Mouse (Mus musculus) intestine, embryonic 16.5 days (tissue): ENCODE results near the gene Copg2. TPM values are rescaled to one million over a fixed set of nuclear protein-coding genes. Genes with fewer than 3 reads are reported as not detected.

Experiments
- ATAC-seq: fragments of 200-750 bp; cut with Nextera tagmentation; 2 replicates; pipeline ENCODE4 v1.8.0; 2017; ENCODE audit warnings: moderate TSS enrichment, moderate library complexity
- H3K27ac ChIP-seq: fragments of 300-500 bp; sonication (generic); 2 replicates; pipeline ENCODE4 v1.5.1; 2014; ENCODE audit warnings: mild to moderate bottlenecking, low read length
- H3K27me3 ChIP-seq: fragments of 300-500 bp; sonication (generic); replicated peaks from 2 replicates; pipeline ENCODE4 v1.6.1; 2014; ENCODE audit warnings: low read length, control low read depth, mixed read lengths; ENCODE audit not compliant: control insufficient read depth, insufficient read depth
- H3K36me3 ChIP-seq: fragments of 300-500 bp; sonication (generic); 2 replicates; pipeline ENCODE4 v1.6.1; 2014; ENCODE audit warnings: low read length, control low read depth; ENCODE audit not compliant: control insufficient read depth, insufficient read depth
- H3K4me1 ChIP-seq: fragments of 300-500 bp; sonication (generic); 2 replicates; pipeline ENCODE4 v1.6.1; 2014; ENCODE audit warnings: low read length, control low read depth, mixed read lengths; ENCODE audit not compliant: control insufficient read depth, insufficient read depth
- H3K4me2 ChIP-seq: fragments of 300-500 bp; sonication (generic); 2 replicates; pipeline ENCODE4 v1.6.1; 2014; ENCODE audit warnings: low read depth, low read length, control low read depth
- H3K4me3 ChIP-seq: fragments of 300-500 bp; sonication (generic); 2 replicates; pipeline ENCODE4 v1.5.1; 2014; ENCODE audit warnings: mild to moderate bottlenecking, low read length
- H3K9ac ChIP-seq: fragments of 300-500 bp; sonication (generic); 2 replicates; pipeline ENCODE4 v1.6.1; 2014; ENCODE audit warnings: low read depth, low read length
- H3K9me3 ChIP-seq: fragments of 300-500 bp; sonication (generic); 2 replicates; pipeline ENCODE4 v1.6.1; 2016; ENCODE audit warnings: low read length, control low read depth; ENCODE audit not compliant: control insufficient read depth
- WGBS: fragments of 180-500 bp; shearing (Covaris S2); extraction: QIAGEN DNeasy Blood & Tissue Kit; methylation state at CpG from one replicate; pipeline ENCODE4 v1.1.7; 2014; 5-methylcytosine and 5-hydroxymethylcytosine counted together
- polyA plus RNA-seq: library from polyadenylated mRNA; unstranded; fragments of >200 nt; fragmentation: Nextera tagmentation; extraction: Ambion mirVana; gene quantifications from 2 replicates; pipeline ENCODE4 v1.2.1, GENCODE M21; 2015

The Copg2 gene
- polyA plus RNA-seq: 17.1 TPM in 2 replicates

DNA sequence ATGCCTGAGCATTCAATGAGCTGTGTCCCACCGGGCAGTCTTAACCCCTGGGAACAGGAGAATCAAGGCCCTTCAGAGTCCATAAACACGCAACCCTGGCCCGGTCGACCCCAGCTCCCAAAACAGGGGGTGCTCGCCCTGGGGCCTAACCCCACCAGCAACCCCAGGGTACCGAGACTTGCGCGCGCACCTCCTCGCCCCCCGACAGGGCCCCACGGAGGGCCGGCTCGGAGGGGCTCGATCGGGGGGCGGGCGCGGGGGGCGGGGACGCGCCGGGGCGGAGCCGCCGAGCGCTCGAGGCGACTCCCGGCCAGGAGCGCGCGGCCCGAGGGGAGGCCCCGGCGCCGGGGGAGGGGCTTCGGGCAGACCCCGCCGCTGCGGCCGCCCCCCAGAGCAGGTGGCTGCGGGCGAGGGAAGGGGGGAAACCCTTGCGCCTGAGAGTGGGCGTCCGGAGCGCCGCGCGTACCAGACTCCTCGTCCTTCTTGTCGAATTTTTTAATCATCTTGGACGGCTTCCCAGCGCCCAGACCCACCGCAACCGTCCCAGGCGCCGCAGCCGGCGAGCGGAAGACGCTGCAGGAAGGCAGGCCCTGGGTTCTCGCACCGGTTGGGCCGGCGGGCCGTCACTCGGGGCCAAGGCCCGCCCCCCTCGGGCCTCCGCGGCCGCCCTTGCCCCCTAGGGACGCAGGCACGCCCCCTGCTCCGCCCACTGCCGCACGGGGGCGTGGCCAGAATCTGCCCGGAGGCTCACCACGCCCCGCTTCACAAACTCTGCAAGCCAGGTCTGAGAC lies at the start of gene Copg2:
Copg2 (minus strand) TSS at position 600 of the 791 bp plus-strand sequence.
- peaks cover 3% of the 10 kb centered on the region; the same call in 1 of the 2 replicates for H3K4me1 ChIP-seq
- peak within 1 kb of the TSS; percentile 83 for H3K9ac ChIP-seq
- H3K9me3 ChIP-seq: no peaks in the 10 kb centered on the region
- WGBS: under 1% methylated on average over 65 of the region's 83 CpGs
- peak within 1 kb of the TSS; percentile 64 for H3K4me2 ChIP-seq
- peak within 1 kb of the TSS; percentile 78 for H3K4me3 ChIP-seq
- ATAC-seq: peak; percentile 100
- H3K36me3 ChIP-seq: no peaks in the 10 kb centered on the region
- H3K27ac ChIP-seq: peak within 1 kb of the TSS; percentile 95
- no peaks in the 10 kb centered on the region for H3K27me3 ChIP-seq

DNA sequence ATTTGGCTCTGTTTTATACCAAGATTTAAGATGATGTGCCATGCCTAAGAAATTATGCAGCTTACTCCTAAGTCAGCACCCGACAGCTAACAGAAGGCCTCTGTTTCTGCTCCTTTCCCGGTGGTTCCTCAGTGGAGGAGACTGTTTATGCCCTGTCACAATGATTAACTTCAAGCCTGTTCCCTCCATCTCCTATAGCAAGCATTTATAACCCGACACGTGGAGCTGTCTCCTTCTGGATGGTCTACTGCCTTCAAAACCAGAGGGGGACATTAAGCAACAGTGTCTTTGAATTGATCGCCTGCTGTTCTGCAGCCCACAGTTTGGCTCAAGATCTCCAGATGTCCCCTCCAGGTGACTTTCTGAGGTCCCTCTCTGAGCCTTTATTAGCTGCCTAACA lies 42.7 kb upstream of the Copg2 start:
- no peak for ATAC-seq
- H3K9ac ChIP-seq: no peak overlapping the region
- 43% methylated on average over 5 of the region's 5 CpGs for WGBS

DNA sequence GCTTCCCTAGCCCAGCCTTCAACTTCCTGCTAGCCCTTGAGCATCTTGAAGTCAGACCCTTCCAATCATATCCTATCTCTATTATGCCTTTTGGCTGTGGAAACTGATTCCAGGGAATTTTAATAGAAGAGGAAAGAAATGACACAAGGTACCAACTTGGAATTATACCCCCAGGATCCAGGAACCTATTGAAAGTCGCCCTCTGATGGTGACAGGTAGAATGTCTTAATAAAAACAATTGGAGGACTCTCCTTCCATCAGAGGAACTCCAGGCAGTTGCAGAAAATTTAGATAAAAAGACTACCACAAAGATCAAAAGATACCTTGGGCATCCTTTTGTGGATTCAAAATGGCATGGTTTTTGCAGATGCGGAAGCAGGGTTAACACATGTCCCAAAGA lies 26.2 kb upstream of the Copg2 start:
- no peak for ATAC-seq
- Histone ChIP-seq H3K4me2 (no peak overlapping the region), H3K9ac (no peak overlapping the region), H3K9me3 (no peaks in the 10 kb centered on the region), H3K27me3 (no peaks in the 10 kb centered on the region), H3K36me3 (no peaks in the 10 kb centered on the region), H3K27ac (no peak overlapping the region), H3K4me3 (no peak overlapping the region), H3K4me1 (no peaks in the 10 kb centered on the region)
- 47% methylated on average over 2 of the region's 2 CpGs for WGBS

More for the DNA sequence above, 42.7 kb upstream of the Copg2 start:
- no peaks in the 10 kb centered on the region for H3K36me3 ChIP-seq
- H3K4me1 ChIP-seq: no peaks in the 10 kb centered on the region
- H3K27ac ChIP-seq: no peak overlapping the region
- H3K27me3 ChIP-seq: no peaks in the 10 kb centered on the region
- H3K4me2 ChIP-seq: no peak overlapping the region
- no peaks in the 10 kb centered on the region for H3K9me3 ChIP-seq
- no peak overlapping the region for H3K4me3 ChIP-seq

DNA sequence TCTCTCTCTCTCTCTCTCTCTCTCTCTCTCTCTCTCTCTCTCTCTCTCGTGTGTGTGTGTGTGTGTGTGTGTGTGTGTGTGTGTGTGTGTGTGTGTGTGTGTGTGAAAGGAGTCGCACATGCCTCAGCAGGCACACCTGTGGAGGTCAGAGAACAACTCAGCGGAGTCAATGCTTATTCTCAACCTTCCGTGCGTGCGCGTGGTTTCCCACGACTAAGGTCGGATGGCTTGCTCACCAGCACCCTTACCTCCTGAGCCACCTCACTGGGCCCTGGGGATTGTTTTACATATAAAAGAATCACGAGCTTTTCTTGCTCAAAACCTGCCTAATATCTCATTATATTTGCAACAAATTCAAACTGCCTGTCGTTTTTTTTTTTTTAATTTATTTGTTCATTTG lies 25.2 kb upstream of the Copg2 start:
- Histone ChIP-seq H3K4me1 (no peaks in the 10 kb centered on the region), H3K27ac (no peak overlapping the region), H3K9me3 (no peaks in the 10 kb centered on the region), H3K9ac (no peak overlapping the region), H3K4me3 (no peak overlapping the region), H3K27me3 (no peaks in the 10 kb centered on the region), H3K4me2 (no peak overlapping the region), H3K36me3 (no peaks in the 10 kb centered on the region)
- no peak for ATAC-seq
- WGBS: 75% methylated on average over 10 of the region's 11 CpGs

DNA sequence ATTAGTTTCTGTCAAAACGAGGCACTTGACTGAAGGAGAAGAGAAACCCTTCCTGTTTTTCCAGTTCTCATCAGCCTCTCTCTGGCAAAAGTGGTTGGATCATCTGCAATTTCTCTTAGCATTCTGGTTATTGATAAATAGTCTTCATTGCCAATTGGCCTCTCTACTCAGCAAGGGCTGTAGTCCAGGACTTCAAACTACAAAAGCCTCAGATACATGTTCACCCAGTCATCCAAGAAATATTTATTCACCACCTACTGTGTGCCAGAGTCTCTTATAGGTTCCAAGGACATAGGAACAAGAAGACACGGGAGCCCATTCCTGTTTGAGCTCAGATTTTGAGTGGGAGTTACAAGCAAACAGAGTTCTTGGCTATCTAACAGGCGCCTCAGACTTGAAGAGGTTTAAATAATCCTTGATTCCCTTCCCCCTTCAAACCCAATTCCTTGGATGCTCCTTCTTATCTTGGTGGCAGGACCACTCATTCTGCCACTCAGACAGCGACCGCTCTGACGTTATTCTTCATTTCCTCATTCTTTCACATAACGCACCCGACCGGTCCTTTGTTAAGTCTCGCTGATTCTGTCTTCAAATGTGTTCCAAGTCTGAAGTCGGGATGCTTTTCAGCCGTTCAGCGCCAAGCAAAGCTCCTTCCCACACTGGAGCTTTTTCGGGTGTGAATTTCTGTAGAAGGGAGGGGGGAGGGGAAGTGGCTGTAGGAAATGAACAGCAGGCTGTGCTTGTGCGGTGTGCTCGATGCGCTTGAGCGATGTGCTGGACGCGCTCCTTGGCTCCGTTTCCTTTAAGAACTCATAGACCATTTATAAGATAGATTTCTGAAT lies 24.5 kb upstream of the Copg2 start:
- WGBS: 51% methylated on average over 21 of the region's 21 CpGs
- Histone ChIP-seq H3K4me3 (peak overlapping the region; percentile 19), H3K27me3 (no peaks in the 10 kb centered on the region), H3K36me3 (no peaks in the 10 kb centered on the region), H3K4me1 (no peaks in the 10 kb centered on the region), H3K9me3 (no peaks in the 10 kb centered on the region), H3K27ac (no peak overlapping the region), H3K9ac (no peak overlapping the region), H3K4me2 (peak overlapping the region; percentile 23)
- ATAC-seq: no peak

DNA sequence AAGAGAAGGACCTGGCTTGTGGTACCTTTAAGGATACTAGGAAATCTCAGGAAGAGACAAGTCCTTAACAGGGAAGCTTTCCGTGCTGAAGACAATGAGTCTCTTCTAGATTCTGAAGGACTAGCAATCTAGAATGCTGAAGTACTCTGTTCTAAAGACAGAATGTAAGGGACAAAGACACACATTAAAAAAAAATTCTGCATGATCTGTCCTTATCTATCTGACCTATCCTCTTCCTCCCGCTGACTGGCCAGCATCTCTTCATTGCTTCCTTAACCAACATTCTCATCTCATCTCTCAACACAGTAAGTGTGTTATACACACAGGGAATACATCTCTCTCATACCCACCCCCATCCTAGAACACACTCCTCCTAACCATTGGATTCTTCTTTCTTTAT lies 18.9 kb upstream of the Copg2 start, which contains the start of gene Tsga13:
Tsga13 (minus strand) TSS at position 101 of the 400 bp plus-strand sequence.
- Histone ChIP-seq H3K4me3 (no peak within 1 kb of the TSS), H3K9ac (no peak within 1 kb of the TSS), H3K27ac (no peak within 1 kb of the TSS), H3K27me3 (no peaks in the 10 kb centered on the region), H3K36me3 (no peaks in the 10 kb centered on the region), H3K9me3 (no peaks in the 10 kb centered on the region), H3K4me2 (no peak within 1 kb of the TSS), H3K4me1 (no peaks in the 10 kb centered on the region)
- no peak for ATAC-seq
- WGBS: 86% methylated on average over 2 of the region's 2 CpGs

DNA sequence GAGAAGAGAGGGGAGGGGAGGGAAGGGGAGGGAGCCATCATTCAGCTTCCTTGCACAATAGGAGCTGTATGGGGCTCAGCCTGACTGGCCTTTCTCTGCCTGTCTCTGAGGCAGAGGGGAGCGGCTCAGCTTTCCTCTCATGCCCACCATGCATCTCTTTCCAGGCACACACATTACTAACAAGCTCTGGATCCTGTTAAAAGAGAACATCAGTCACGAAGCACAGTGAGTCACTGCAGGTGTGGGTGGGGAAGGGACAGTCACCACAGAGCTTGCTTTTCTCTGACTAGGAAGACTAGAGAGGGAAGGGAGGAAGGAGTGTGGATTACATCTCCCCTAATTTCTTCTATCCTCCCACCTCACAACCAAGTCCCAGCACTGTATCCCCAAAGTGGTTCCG lies 11.4 kb upstream of the Copg2 start:
- Histone ChIP-seq H3K9ac (no peak overlapping the region), H3K9me3 (no peaks in the 10 kb centered on the region), H3K36me3 (no peaks in the 10 kb centered on the region), H3K27me3 (no peaks in the 10 kb centered on the region), H3K4me2 (no peak overlapping the region), H3K4me3 (no peak overlapping the region), H3K4me1 (no peaks in the 10 kb centered on the region), H3K27ac (no peak overlapping the region)
- WGBS: 61% methylated on average over 3 of the region's 3 CpGs
- ATAC-seq: no peak

DNA sequence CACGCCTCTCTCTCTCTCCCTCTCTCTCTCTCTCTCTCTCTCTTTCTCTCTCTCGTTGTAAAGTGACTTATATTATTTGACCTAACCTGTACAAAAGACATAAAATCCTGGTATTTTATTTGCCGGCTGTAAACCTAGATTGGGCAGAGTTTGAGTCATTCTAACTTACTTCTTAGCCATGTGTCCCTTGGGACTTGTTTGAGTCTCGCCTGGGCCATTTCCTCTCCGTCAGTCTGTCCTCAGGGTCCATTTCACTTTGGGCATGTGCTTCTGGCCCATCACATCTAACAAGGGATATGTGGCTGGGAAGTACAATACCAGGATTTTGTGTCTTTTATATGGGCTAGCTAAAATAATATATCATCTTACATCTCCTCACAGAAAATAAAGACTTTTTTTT lies 8.3 kb upstream of the Copg2 start:
- no peak for ATAC-seq
- no peak overlapping the region for H3K9ac ChIP-seq
- 70% methylated on average over 5 of the region's 5 CpGs for WGBS
- no peak overlapping the region for H3K4me3 ChIP-seq
- no peak overlapping the region for H3K27ac ChIP-seq
- no peak overlapping the region for H3K4me2 ChIP-seq
- no peaks in the 10 kb centered on the region for H3K9me3 ChIP-seq
- no peaks in the 10 kb centered on the region for H3K36me3 ChIP-seq
- no peaks in the 10 kb centered on the region for H3K4me1 ChIP-seq
- H3K27me3 ChIP-seq: no peaks in the 10 kb centered on the region

DNA sequence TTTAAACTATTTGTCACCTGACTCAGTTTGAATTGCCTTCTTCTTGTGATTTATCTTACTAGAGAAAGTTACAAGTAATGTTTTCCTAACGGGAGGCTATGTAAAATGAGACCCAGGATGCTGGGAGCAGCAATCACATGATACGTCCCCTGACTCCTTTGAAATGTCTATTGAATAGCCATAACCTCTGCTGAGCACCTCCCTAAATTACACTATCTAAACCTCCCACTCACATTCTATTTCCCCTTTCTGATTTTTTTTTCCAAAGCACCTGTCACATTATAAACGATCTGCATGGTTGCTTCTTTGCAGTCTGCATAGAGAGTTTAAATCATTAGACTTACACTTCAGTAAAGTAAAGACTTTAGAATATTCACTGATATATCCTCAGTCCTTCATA lies 7.4 kb upstream of the Copg2 start:
- Histone ChIP-seq H3K9me3 (no peaks in the 10 kb centered on the region), H3K4me2 (no peak overlapping the region), H3K27ac (no peak overlapping the region), H3K27me3 (no peaks in the 10 kb centered on the region), H3K4me3 (no peak overlapping the region), H3K4me1 (no peaks in the 10 kb centered on the region), H3K9ac (no peak overlapping the region), H3K36me3 (no peaks in the 10 kb centered on the region)
- WGBS: 50% methylated on average over 3 of the region's 3 CpGs
- no peak for ATAC-seq
